Mouse (Mus musculus) embryonic stem cell, embryonic (primary cell): ENCODE measurements at regions not wholly inside any gene's neighbourhood (a gene's known extent, or its start where the extent isn't known, plus 50 kb on each side); places are given as distances from the start of the nearest gene placed in this dataset.

Experiments
- CTCF ChIA-PET, 4 experiments: fragments of 300-600 bp in 2 of 4; fragments of 350-600 bp in 2 of 4; sonication (Branson Sonifier 250); formaldehyde crosslinking; loops; one replicate each; lab custom pipeline; 2022; ENCODE audit warnings: inconsistent platforms in 2 of 4; lab: Charles Lee
- POLR2A ChIA-PET, 4 experiments: fragments of 300-600 bp in 2 of 4; fragments of 350-600 bp in 2 of 4; sonication (Branson Sonifier 250); formaldehyde crosslinking; loops; one replicate each; lab custom pipeline; 2022; ENCODE audit warnings: antibody characterized with exemption in 4 of 4, inconsistent platforms in 1 of 4; lab: Charles Lee

- CTCF ChIA-PET: no interaction called here
- POLR2A ChIA-PET: no interaction called here
Observed at GRCm38 (mm10) chr17:41990804-41991203, 324.9 kb upstream of the Ptchd4 start.

GRCm38 (mm10) chr17:42008415-42008814, 307.3 kb upstream of the Ptchd4 start:
- POLR2A ChIA-PET: no interaction called here
- CTCF ChIA-PET: no interaction called here

GRCm38 (mm10) chr17:42024295-42024694, 291.5 kb upstream of the Ptchd4 start:
- POLR2A ChIA-PET: no interaction called here
- CTCF ChIA-PET: no interaction called here

GRCm38 (mm10) chr17:42027253-42027652, 288.5 kb upstream of the Ptchd4 start:
- POLR2A ChIA-PET: no interaction called here

GRCm38 (mm10) chr17:42029452-42029851, 286.3 kb upstream of the Ptchd4 start:
- POLR2A ChIA-PET: no interaction called here
- CTCF ChIA-PET: no interaction called here

More at GRCm38 (mm10) chr17:42027253-42027652, 288.5 kb upstream of the Ptchd4 start:
- CTCF ChIA-PET: interaction anchor here in 1 of 4 experiments (0.6 kb wide), 1 partner anchor 586 kb away, joined by 3 read pairs; no protein-coding TSS in a partner anchor

- ChIA-PET POLR2A (no interaction called here), CTCF (no interaction called here)
Observed at GRCm38 (mm10) chr17:42037089-42037488, 278.7 kb upstream of the Ptchd4 start.

- CTCF ChIA-PET: no interaction called here
- POLR2A ChIA-PET: no interaction called here
Observed at GRCm38 (mm10) chr17:42049779-42050515, 265.8 kb upstream of the Ptchd4 start.

- POLR2A ChIA-PET: no interaction called here
- CTCF ChIA-PET: no interaction called here
Observed at GRCm38 (mm10) chr17:42090764-42091452, 224.8 kb upstream of the Ptchd4 start.

GRCm38 (mm10) chr17:42113684-42114083, 202.1 kb upstream of the Ptchd4 start:
- POLR2A ChIA-PET: interaction anchor here in 1 of 4 experiments (0.5 kb wide), 1 partner anchor 579 kb away, joined by 3 read pairs; no protein-coding TSS in a partner anchor

GRCm38 (mm10) chr17:42120759-42121158, 195.0 kb upstream of the Ptchd4 start:
- CTCF ChIA-PET: no interaction called here
- POLR2A ChIA-PET: no interaction called here

More at GRCm38 (mm10) chr17:42113684-42114083, 202.1 kb upstream of the Ptchd4 start:
- CTCF ChIA-PET: no interaction called here

GRCm38 (mm10) chr17:42126488-42127237, 189.1 kb upstream of the Ptchd4 start:
- ChIA-PET CTCF (no interaction called here), POLR2A (interaction anchor here in 1 of 4 experiments (0.7 kb wide), 1 partner anchor 142 kb away, joined by 3 read pairs; no protein-coding TSS in a partner anchor)

GRCm38 (mm10) chr17:42169391-42170018, 146.2 kb upstream of the Ptchd4 start:
- CTCF ChIA-PET: no interaction called here
- POLR2A ChIA-PET: no interaction called here

- POLR2A ChIA-PET: no interaction called here
Observed at GRCm38 (mm10) chr17:42188531-42188930, 127.2 kb upstream of the Ptchd4 start.

GRCm38 (mm10) chr17:42190206-42190902, 125.4 kb upstream of the Ptchd4 start:
- POLR2A ChIA-PET: no interaction called here
- CTCF ChIA-PET: interaction anchor here in 1 of 4 experiments (0.6 kb wide), 1 partner anchor 592 kb away, joined by 6 read pairs; no protein-coding TSS in a partner anchor

More at GRCm38 (mm10) chr17:42188531-42188930, 127.2 kb upstream of the Ptchd4 start:
- CTCF ChIA-PET: no interaction called here
